Mouse (Mus musculus) kidney, adult 2 months (tissue): ENCODE results near the gene Bmp8b.
"Not testable (repeated sequence)": the region's sequence is repeated elsewhere in the genome, so short reads cannot be mapped to it uniquely, and the experiment has no call there.

Experiments
- CTCF ChIP-seq: fragments of 200-500 bp; conservative IDR thresholded peaks from 2 replicates; pipeline ENCODE4 v1.5.1; 2011; ENCODE audit warnings: low read depth, mild to moderate bottlenecking, control low read depth, low read length, moderate library complexity, mixed read lengths; ENCODE audit not compliant: insufficient read depth, insufficient read length
- POLR2A ChIP-seq: fragments of 200-500 bp; IDR thresholded peaks from one replicate; pipeline ENCODE4 v1.6.1; 2011; ENCODE audit warnings: low read depth, low read length, control low read depth

GRCm38 (mm10) chr4:123114651-123115050 is 9.7 kb downstream of the Bmp8b start:
- not testable (repeated sequence) for TF ChIP-seq POLR2A, CTCF
